Mouse (Mus musculus) cortical plate, adult 2 months (tissue): Measurements from ENCODE around the gene Hdhd3.

ENCODE experiments used
- CTCF ChIP-seq: fragments of 200-500 bp; IDR thresholded peaks from 2 replicates; pipeline ENCODE4 v1.5.1; 2011; ENCODE audit warnings: mild to moderate bottlenecking, control low read depth, low read length; ENCODE audit not compliant: insufficient read depth; ENCODE audit errors: extremely low read depth
- POLR2A ChIP-seq: fragments of 200-500 bp; IDR thresholded peaks from 2 replicates; pipeline ENCODE4 v1.6.1; 2011; ENCODE audit warnings: mild to moderate bottlenecking, low read length, control low read depth; ENCODE audit not compliant: insufficient read depth; ENCODE audit errors: extremely low read depth

DNA sequence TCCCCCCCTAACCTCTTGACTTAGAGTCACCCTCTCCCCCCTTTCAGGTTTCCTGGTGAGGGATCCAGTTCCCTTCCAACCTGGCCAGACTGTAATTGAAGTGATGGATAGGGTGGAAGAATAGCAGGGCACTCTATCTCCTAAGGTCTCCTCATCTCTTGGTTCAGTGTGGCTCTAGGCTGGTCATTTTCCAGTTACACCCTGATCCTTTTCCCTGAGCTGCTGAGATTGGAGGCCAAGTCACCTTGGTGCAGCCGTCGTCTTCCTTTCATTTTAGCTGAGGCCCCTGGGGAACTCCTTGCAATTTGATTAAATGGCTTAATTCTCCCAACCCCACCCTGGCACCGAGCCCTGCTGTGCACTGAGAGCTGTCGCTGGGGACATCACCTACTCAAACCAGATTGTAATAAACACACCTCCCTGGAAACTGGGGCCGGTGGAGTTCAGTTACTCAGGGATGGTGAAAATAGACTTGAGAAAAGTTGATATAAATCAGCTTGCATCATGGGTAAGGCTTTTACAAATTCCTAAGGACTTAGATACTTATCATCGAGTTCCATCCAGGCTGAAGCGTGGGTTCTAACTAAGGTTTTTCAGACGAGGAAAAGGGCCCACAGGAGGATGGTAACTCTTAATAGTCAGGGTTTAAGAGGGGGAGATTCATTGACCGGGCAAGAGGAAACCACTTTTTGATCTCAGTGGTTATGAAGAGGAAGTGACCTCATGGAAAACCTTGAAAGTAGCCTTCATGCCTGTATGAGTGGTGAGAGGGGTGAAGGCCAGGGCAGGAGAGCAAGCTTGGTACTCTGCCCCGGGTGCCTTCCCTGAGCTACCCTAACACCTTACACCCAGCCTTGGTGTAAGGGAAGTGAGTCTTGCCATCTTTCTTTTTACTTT is 22.3 kb downstream of the Hdhd3 start:
- TF ChIP-seq POLR2A = no peak
- TF ChIP-seq CTCF = no peak
